Mouse (Mus musculus): ENCODE results near the gene Slc43a2.

The Slc43a2 gene

DNA sequence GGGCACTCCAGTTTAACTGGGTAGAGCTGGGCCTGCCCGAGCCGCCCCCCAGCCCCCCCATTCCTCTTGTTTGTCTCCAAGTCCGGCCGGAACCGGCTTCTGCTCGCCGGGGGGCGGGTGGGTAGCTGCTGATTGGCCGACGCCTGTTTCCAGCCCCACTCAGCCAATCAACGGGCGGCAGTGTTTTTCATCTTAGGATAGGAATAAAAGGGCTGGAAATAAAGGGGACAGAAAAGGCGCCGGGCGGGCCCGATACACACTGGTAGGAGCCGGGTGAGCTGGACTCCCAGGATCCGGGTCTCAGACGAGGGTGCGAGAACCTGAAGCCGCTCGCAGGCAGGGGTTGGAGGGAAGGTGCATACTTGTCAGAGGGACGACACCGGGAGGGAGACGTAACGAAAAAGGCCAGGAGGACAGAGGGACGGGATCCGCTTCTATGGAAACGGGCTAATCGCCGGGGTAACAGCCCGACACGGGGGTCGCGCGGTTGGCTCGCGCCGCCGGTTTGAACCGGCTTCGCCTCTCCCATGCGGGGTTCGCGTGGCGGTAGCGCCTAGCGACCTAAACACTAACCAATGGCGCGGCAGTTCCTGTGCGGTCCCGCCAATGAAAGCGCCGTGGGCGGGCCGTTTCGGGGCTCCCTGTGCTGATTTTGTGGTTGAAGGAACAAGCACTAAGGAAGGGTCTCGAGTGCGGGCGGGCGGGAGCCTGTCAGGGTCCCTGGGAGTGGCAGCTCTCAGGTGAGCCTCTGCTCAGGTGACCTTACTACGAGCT, at the start of gene Slc43a2:
Gene Slc43a2 (plus strand): TSS at position 226 of the 774 bp plus-strand sequence.
- DNase-seq (ENCODE audit: low read depth, low spot score) = peak; percentile 97

DNA sequence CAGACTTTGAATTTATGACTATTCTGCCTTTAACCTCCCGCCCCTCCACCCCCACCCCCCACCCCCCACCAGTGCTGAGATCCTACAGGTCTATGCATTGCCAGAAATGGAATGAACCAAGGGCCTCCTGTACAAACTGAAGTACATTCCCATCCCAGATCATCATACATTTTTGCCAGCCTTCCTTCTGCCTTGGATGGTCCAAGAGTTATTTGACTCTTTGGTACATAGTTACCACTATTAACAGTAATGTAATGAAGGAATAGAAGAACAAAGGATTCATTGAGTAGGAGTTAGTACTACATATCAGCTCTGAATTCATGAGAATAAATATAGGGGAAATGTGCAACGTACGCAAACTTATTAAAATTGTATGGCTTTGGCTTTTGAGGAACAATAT, 45.3 kb upstream of the Slc43a2 start:
- no peak for DNase-seq (ENCODE audit: low read depth, low spot score)

DNA sequence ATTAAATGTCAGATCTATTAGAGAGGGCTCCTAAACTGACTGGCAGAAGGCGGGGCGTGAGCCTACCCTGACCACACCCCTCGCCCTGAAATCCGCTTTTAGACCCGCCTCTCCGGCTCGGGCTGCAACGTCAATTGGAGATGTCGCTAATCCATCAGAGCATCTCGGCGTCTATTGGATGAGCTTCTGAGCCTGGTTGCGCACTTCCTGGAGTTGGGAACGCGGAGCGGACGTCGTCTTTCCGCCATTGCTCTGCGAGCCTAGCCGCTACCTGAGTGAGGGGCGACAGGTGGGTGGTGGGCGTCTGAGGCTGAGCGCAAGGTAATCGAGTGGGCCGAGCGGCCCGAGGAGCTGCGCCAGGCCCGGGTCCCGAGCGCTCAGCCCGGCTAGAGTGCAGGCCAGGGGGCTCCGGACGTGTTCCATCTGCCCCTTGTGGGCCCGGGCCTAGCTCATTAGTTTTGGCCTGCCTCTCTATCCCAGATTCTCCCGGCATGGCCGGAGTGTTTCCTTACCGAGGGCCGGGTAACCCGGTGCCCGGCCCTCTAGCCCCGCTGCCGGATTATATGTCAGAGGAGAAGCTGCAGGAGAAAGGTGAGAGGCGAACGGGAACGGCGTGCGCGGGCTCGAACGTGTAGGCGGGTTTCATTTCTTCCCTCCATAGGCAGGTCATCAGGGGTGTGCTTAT, 44.8 kb upstream of the Slc43a2 start, which contains the start of gene Prpf8:
Gene Prpf8 (plus strand): TSS at position 216 of the 685 bp plus-strand sequence.
- DNase-seq (ENCODE audit: low read depth, low spot score) = peak; percentile 96

DNA sequence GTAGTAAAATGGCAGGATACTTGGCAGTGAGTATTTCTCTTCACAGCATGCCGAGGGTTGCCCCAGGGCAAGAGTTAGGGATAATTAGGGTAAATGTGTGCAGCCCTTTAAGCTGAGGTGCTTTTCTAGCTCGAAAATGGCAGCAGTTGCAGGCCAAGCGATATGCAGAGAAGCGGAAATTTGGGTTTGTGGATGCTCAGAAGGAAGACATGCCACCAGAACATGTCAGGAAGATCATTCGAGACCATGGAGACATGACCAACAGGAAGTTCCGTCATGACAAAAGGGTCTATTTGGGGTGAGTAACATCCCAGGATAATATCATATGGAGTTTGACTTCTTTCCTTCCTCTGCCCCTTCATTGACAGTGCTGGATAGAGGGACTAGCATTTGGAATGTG, 44.0 kb upstream of the Slc43a2 start:
- DNase-seq (ENCODE audit: low read depth, low spot score) = no peak

DNA sequence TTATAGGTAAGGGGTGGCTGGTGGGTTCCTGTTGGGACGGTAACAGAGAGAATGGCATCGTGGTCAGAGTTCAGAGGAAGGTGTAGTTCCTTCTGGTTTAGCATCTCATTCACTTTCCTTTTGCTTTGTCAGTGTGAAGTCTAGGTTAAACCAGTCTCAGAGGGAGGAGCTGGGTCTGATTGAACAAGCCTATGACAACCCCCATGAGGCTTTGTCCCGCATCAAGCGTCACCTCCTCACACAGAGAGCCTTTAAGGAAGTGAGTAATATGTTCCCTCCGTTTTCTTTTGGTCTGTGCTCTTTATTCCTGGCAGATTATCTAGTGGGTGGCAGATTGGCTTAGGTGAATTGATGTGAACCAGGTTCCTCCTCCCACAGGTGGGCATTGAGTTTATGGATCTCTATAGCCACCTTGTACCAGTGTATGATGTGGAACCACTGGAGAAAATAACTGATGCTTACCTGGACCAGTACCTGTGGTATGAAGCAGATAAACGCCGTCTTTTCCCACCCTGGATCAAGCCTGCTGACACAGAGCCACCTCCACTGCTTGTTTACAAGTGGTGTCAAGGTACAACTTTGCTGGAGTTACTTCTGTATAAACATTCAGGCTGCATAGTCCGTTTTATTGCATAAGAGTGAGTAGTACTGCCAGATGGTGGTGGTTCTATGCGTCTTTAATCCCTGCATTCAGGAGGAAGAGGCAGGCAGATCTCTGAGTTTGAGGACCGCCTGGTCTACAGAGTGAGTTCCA, 37.0 kb upstream of the Slc43a2 start:
- no peak for DNase-seq (ENCODE audit: low read depth, low spot score)

DNA sequence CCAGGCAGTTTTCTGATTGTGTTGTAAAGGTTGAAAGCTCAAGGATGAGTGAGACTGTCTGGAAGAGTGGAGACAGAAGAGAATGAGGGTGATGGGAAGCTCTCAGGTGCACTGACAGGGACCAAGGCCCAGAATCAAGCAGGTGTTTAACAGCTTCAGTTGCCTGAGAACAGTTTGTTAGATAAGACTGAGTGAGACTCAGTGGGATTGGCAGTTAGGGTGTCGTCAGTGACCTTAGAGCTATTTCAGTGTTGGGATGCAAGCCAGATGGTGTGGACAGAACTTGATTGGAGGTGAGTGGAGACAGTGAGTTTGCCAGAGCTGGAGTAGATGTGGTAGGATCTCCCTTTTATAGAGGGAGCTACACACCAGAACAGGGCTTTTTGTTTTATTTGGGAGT, 33.4 kb upstream of the Slc43a2 start:
- DNase-seq (ENCODE audit: low read depth, low spot score) = no peak

DNA sequence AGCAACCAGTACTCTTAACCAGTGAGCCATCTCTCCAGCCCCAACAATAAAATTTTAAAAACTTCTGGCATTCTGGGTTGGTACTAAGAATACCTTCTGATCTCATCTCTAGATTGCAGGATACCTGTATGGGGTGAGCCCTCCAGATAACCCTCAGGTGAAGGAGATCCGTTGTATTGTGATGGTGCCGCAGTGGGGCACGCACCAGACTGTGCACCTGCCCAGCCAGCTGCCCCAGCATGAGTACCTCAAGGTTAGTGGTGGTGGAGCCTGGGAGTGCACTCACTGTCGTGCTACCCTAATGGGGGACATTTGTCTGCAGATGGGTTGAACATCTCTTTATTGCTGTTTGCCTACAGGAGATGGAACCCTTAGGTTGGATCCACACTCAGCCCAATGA, 23.3 kb upstream of the Slc43a2 start:
- no peak for DNase-seq (ENCODE audit: low read depth, low spot score)

DNA sequence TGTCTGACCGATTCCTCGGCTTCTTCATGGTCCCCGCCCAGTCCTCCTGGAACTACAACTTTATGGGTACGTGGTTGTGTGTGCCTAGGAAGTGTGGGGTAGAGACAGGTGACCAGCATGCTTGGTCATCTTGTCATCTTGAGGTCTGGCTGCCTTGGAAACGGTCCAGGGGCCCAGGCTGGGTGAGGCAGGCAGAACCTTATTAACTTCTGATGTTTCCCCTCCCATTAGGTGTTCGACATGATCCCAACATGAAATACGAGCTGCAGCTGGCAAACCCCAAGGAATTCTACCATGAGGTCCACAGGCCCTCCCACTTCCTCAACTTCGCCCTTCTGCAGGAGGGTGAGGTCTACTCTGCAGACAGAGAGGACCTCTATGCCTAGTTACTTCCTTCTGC, 22.6 kb upstream of the Slc43a2 start:
- no peak for DNase-seq (ENCODE audit: low read depth, low spot score)

DNA sequence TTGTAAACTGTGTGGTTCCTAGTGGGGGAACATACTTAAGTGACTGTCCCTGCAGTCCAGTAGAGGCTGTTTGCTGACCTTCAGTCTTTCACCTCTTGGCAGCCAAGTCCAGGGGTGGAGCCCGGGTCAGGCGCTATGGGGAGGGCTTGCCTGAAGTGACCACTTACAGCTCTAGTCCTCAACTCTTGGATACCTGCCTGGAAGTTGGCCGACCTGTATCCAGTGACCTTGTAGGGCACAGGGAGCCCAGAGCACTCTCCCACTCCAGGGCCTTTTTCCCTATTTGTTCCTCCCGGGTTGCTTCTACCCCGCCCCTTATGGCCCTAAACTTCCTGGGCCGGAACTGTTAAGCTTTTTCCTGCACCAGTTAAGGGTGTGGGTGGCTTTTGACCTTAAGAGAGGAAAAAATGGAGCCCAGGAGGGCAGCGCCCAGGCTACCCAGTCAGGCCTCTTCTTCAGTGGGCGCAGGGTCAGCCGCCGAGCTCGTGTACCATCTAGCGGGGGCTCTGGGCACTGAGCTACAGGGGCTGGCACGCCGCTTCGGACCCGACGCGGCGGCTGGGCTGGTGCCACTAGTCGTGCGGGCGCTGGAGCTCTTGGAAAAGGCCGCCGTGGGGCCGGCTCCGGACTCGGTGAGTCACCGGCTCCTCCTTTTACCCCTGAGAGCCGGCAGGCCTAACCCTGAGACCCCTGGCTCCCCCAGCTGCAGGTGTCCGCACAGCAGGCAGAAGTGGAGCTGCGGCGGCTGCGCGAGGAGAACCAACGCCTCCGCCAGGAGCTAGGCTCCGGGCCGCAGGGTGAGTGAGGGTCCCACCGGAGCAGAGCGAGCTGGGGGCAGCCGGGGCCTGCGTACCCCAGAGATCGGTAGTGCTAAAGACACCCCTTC, 21.5 kb upstream of the Slc43a2 start, which contains the start of gene Rilp:
Gene Rilp (plus strand): TSS at position 354 of the 886 bp plus-strand sequence.
- no peak for DNase-seq (ENCODE audit: low read depth, low spot score)

DNA sequence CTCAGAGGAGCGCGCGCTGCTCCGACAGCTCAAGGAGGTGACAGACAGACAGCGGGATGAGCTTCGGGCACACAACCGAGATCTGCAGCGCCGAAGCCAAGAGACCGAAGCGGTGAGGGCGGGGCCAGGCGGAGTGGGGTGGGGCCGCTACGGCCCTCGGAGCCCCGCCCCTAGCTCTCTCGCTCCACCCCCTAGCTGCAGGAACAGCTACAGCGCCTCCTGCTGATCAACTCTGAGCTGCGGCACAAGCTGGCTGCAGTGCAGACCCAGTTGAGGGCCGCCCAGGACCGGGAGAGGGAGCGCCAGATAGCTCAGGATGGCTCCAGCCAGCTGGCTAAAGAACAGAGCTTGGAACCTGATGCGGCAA, 20.9 kb upstream of the Slc43a2 start:
- DNase-seq (ENCODE audit: low read depth, low spot score) = peak; percentile 68

DNA sequence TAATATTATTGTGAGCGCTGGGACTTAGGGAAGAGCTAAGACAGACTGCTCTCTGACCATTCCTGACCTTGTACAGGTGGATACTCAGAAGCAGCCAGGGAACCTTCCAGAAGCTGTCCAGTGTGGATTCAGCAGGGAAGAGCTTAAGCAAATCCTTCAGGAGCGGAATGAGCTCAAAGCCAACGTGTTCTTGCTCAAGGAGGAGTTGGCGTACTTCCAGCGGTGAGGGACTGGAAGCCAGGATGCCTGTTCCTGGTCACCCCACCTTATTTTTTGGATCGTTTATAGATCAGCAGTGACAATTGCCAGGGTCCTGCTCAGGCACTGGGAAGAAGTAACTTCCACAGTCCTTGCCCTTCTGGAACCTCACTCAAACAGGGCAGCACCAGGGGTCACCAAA, 20.3 kb upstream of the Slc43a2 start:
- DNase-seq (ENCODE audit: low read depth, low spot score) = no peak

DNA sequence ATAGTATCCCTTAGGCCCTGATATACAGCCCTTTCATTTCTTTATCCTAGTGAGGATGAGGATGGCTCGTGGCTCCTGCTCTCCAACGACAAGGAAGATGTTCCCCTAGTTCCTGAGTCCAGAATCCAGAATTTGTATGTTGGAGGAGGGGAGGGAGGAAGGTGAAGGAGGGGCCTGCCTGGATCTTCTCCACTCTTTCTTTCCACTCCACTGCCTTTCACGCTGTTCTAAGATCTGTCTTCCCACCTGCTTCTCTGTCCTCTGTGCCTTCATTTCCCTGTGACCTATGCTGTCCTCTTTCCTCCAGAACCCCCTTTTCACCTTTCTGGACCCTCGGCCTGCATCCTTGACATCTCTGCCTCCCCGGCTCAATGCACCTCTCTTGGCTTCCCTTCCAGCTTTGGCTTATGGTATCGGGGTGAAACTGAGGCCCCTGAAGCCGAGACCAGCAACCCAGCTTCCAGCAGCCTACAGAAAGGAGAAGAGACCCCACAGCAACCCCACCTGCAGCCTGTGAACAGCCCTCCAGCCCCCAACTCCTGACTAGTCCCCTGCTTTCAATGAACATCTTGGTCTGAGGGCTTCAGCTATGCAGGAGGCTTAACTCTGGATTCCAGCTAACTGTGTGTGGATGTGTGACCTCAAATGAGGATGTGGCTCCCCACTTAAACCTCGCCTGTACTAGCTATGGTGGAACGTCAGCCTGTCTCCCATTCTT, 19.0 kb upstream of the Slc43a2 start:
- no peak for DNase-seq (ENCODE audit: low read depth, low spot score)

DNA sequence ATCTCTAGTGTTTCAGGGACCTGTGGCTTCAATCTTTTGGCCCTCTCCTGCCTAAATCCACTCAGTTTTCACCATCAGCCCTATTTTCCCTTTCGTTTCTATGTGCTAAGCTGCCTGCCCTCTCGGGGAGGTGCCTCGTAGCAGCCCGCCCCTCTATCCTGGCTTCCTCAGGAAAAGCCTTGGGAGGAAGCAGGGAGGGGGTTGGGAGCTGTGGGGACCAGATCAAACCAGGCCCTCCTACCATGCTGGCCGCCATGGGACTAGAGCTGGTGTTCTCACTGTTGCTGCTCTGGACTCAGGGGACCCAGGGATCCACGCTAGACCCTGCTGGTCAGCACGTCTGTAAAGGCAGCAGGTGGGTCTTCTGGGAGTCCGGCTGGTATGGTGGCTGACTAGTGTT, 18.2 kb upstream of the Slc43a2 start, which contains the start of gene Scarf1:
Gene Scarf1 (plus strand): TSS at position 205 of the 400 bp plus-strand sequence.
- no peak for DNase-seq (ENCODE audit: low read depth, low spot score)

DNA sequence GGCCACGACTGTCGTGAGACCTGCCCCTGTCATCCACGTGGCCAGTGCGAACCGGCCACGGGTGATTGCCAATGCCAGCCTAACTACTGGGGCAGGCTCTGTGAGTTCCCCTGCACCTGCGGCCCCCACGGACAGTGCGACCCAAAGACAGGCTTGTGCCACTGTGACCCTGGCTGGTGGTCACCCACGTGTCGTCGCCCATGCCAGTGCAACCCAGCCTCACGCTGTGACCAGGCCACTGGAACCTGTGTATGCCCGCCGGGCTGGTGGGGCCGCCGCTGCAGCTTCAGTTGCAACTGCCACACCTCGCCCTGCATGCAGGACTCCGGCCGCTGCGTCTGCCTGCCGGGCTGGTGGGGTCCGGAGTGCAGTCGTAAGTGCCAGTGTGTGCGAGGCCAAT, 16.3 kb upstream of the Slc43a2 start:
- no peak for DNase-seq (ENCODE audit: low read depth, low spot score)

DNA sequence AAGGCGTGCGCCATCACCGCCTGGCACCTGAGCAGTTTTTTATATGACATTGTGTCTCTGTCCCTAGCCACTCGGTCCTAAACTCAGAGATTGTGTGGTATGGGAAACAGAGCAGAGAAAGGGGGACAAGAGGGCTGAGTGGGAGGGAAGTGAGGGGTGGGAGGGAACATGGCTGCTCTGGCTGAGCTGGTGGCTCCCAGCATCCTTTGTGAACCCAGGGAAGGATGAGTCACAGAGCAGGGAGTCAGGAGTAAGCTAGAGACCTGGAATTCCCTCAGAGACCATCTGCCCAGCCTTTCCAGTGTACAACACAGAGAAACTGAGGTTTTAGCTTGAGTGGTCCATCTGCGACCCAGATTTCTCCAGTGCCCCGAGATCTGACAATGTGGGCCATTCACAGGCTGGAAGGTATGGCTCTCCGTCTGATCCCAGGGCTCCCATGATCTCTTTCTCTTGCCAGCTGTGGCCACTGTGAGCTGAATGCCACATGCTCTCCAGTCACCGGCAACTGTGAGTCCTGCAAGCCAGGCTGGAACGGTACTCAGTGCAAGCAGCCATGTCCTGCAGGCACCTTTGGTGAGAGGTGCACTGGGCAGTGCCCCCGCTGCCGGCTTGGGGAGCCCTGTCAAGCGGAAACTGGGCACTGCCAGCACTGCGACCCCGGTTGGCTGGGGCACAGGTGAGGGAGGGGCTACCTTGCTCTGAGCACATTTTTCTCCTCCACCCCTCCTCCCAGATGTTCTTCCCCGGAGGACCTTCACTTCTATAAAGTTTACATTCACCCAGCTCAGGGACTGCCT, 11.5 kb upstream of the Slc43a2 start:
- DNase-seq (ENCODE audit: low read depth, low spot score) = no peak

DNA sequence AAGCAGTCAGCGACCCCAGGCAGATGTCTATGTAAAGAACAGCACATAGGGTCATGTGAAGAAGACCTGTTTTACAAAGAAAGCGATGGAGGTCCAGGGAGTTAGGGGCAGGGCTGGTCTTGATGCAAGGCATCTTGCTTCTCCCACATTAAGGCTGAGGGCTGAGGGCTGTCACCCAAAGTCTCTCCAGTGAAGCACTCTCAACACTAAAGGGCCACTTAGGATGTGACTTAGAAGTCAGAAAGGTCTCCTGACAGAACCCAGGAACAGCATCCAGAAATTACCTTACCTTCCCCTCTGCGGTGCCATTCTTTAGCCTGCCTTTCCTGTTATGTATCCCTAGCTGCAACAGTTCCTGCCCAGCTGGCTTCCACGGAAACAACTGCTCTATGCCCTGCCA, 9.9 kb upstream of the Slc43a2 start:
- no peak for DNase-seq (ENCODE audit: low read depth, low spot score)

DNA sequence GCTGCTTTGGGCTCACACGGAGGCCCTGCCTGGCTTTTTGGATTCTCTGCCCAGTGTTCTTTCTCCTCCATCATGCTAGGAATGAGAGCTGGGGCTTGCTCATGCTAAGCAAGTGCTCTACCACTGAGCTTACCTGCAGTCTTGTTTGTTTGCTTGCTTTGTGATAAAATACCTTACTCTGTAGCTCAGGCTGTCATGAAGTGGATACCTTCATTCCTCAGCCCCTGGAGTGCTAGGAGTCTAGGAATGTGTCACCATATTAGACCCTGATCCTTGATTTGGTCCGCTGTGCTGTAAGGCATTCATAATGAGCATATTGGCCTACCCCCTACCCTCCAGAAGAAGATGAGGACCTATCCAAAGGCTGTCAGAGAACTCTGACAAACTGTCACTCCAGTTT, 8.7 kb upstream of the Slc43a2 start:
- no peak for DNase-seq (ENCODE audit: low read depth, low spot score)

DNA sequence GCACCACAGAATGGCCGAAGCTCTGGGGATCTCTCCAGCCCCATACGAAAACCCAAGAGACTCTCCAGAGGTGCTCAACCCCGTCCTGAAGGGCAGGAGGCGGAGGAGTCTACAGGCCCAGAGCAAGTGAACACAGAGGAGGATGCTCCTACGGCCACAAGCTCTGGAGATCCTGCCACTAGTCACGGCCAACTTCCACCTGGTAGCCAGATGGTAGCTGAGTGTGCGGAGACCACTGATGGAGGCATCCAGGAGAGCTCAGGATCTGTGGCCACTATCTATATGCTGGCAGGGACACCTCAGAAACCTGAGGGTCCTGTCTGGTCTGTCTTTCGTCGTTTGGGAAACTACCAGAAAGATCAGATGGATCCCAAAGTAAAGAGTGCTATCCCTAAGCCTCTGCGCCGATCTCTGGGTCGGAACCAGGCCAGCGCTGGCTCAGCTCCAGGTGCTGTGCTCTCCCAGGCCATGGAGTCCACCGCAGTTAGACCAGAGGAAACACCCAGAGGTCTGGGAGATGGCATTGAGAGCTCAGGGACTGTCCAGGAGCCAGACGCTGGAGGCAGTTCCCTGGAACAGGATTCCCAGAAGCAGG, 5.9 kb upstream of the Slc43a2 start:
- DNase-seq (ENCODE audit: low read depth, low spot score) = no peak

DNA sequence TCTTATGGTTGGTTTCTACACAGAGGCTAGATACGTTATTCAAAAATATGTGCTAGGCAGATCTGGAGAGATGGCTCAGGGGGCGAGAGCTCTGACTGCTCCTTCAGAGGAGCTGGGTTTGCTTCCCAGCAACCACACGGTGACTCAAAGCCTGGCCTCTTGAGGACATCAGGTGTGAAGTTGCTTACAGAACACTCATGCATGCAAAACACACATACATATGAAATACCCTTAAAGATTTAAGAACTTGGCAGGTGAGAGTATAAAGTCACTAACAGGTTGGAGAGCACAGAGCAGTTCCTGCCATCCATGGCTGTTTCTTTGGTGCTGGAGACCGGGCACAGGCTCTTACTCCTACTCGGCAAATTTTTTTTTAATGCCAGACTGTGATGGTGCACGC, 4.6 kb upstream of the Slc43a2 start:
- DNase-seq (ENCODE audit: low read depth, low spot score) = no peak
